Mouse (Mus musculus): ENCODE data around the gene Crim1. TPM values are rescaled to one million over a fixed set of nuclear protein-coding genes. Genes with fewer than 3 reads are reported as not detected.

The Crim1 gene
- 5.4 and 6.4 TPM in 2 replicates for polyA plus RNA-seq (2015; fragmentation: Nextera tagmentation; extraction: Ambion mirVana)

DNA sequence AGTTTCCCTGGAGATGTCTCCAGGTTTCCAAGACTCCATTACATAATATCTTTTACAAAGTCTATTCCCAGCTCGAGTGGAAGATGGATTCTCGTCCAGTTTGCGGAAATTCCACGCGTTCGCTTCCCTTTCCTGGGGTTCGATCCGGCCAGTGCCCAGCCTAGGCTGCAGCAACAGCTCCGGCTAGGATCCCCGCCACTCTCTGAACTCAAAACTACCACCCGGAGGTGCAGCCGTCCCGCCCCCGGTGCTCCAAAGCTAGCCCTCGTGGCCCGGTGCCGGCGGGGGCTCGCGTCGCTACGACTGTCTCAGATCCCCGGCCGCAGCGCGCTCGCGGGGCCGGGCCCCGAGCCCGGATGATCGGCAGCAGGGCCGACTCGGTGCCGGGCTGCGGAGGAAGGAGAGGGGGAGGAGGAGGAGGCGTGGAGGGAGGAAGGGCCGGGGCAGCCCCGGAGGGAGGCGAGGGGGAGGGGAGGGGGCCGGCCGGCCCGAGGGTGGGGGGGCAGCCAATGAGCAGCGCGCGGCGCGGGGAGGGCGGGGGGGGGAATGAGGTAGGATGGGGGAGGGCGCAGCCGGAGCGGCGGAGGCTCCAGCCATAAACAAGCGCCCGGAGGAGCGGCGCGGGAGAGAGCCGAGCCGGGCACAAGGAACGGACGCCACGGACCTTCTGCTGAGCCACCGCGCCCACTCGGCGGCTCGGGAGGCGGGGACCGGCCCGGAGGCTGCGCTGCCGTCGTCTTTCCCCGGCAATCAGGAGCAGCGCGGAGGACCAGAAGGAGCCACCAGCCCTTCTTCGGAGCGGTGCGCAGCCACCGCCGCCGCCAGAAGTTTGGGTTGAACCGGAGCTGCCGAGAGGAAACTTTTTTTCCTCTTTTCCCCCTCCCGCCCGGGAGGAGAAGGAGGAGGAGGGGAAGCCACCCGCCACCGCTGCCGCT, at the start of gene Crim1:
TSS of gene Crim1 (plus strand) at position 623 of the 935 bp plus-strand sequence.
- ATAC-seq = peak; percentile 82
- Histone ChIP-seq H3K9ac (replicated peaks) (peak within 1 kb of the TSS; percentile 83), H3K4me3 (replicated peaks) (peak within 1 kb of the TSS; percentile 90), H3K36me3 (no peaks in the 10 kb centered on the region), H3K9me3 (no peaks in the 10 kb centered on the region), H3K4me2 (replicated peaks) (peak within 1 kb of the TSS; percentile 84), H3K4me1 (replicated peaks) (peaks cover 46% of the 10 kb centered on the region), H3K27ac (peak within 1 kb of the TSS; percentile 91), H3K27me3 (peaks cover 9% of the 10 kb centered on the region)
- under 1% methylated on average over 68 of the region's 90 CpGs for WGBS

DNA sequence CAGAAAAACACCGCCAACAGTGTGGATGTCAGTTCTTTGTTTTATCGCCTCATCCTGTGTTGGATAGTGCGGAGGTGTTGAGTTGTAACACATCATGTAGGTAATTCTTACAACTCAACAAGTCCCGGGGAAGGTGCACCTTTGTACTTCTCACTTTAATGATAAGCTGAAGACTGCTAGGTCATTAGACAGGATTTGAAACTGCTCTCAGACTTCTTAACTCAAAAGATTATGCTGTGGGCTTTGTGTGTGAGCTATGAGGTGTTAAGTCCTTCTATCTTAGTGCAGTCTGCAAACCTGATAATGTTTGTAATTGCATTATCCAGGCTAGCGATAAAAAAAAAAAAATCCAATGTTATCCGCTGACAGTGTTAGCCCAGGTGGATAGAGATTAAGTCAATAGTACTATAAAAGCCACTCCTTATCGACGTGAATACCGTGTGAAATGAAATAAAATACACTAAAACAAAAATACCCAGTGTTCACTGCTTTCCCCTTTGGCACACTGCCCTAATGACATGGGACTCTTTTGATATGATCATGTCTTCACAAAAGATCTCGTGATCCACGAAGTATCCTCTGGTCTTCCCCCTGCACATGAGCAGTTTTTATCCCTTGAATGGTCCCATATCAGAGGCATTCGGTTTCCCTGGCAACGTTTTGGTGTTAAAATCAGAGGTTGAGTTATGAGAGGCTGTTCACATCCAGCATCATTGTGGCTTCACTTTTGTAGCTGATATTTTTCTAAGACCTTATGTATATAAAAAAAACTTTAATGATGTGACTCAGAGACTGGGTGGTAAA, 48.4 kb upstream of the Crim1 start:
- ATAC-seq = no peak
- Histone ChIP-seq H3K9me3 (no peaks in the 10 kb centered on the region), H3K9ac (replicated peaks) (no peak overlapping the region), H3K4me2 (replicated peaks) (no peak overlapping the region), H3K4me3 (replicated peaks) (no peak overlapping the region), H3K27ac (no peak overlapping the region), H3K4me1 (replicated peaks) (no peaks in the 10 kb centered on the region), H3K36me3 (no peaks in the 10 kb centered on the region), H3K27me3 (no peaks in the 10 kb centered on the region)
- WGBS = 71% methylated on average over 13 of the region's 13 CpGs

DNA sequence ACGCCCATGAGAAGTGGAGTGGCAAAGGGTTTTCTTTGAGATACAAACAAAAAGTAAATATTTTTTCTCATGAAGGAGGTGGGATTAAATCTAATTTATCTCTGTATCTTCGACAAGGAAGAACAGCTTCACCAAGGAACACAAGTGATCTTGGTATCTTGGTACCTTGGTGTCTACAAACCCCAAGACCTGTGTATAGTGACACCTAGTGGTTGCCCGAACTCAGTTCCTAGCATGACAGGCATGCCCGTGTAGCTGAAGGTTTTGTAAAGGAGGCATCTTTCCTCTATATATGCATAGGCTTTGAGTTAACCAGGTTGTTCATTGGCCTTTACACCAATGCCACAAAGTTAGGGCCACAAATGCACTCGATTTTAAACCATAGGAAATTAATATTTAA, 36.8 kb upstream of the Crim1 start:
- Histone ChIP-seq H3K36me3 (no peaks in the 10 kb centered on the region), H3K4me1 (replicated peaks) (no peaks in the 10 kb centered on the region), H3K9ac (replicated peaks) (no peak overlapping the region), H3K4me2 (replicated peaks) (no peak overlapping the region), H3K9me3 (no peaks in the 10 kb centered on the region), H3K4me3 (replicated peaks) (no peak overlapping the region), H3K27me3 (no peaks in the 10 kb centered on the region), H3K27ac (no peak overlapping the region)
- ATAC-seq = 0 out of 2 replicates have a peak, but pooled peaks have one; percentile 60
- WGBS = 34% methylated on average over 5 of the region's 5 CpGs

DNA sequence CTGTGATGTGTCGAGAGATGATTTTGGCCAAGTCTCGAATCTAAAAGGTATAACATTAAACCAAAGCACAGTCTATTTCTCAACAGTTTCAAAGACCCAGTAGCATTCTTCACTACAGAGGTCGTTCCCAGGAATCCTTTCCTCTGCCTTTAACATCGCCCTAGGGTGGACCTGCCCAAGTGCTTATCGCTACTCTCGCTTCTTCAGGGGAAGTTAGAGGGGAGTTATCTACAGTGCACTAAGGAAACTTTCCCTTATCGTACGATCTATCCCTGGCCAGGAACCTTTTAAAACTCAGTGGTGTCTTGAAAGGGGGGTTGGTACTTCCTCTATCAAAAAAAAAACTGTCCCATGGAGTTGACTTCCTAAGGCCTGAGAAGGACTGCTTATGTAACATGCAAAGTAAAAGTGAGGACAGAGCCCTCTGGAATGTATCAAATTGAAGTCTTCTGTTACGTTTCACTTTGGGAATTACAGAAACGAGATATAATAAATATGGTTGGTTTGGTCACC, 36.3 kb upstream of the Crim1 start:
- ATAC-seq = no peak
- Histone ChIP-seq H3K4me3 (replicated peaks) (no peak overlapping the region), H3K27me3 (no peaks in the 10 kb centered on the region)

DNA sequence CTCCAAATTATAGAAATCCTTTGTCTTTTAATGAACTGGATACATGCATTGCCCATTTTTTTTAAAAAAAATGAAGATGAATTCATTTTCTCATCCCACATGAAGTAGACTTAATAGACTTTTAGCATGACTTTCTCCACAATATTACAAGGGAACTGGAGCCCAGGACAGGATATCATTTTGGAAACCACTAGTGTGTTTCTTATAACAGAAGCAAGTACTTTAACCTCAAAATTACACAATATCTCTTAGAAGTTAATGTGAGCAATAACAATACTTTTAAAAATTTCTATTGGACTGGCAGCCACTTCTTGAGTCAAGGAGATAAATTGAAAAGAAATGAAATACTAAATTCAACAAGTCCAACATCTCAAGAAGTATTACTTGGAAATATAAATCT, 34.2 kb upstream of the Crim1 start:
- Histone ChIP-seq H3K4me2 (replicated peaks) (no peak overlapping the region), H3K27ac (no peak overlapping the region), H3K9ac (replicated peaks) (no peak overlapping the region), H3K4me1 (replicated peaks) (no peaks in the 10 kb centered on the region), H3K9me3 (no peaks in the 10 kb centered on the region), H3K4me3 (replicated peaks) (no peak overlapping the region), H3K36me3 (no peaks in the 10 kb centered on the region), H3K27me3 (no peaks in the 10 kb centered on the region)
- no peak for ATAC-seq

More for the DNA sequence above, 36.3 kb upstream of the Crim1 start:
- WGBS = 88% methylated on average over 10 of the region's 10 CpGs
- Histone ChIP-seq H3K36me3 (no peaks in the 10 kb centered on the region), H3K4me1 (replicated peaks) (no peaks in the 10 kb centered on the region), H3K9me3 (no peaks in the 10 kb centered on the region), H3K9ac (replicated peaks) (no peak overlapping the region), H3K27ac (no peak overlapping the region), H3K4me2 (replicated peaks) (no peak overlapping the region)

DNA sequence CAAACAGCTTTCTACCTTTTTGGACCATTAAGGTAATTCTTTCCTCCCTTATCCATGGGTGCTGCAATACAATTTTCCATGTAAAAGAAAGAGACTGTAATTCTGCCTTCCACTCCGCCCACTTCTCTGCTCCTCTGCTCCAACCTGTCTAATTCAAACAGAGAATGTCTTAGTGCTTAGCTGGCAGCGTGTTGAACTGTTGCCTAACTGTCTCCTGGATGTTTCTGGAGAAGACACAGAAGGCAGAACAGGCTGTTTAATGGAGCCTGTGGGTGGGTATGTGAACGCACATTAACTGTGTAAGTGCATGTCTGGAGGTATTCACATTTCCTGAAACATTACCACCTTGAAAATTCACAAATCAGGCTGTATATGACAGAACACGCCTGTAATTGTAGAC, 33.5 kb upstream of the Crim1 start:
- H3K36me3 ChIP-seq = no peaks in the 10 kb centered on the region
- no peaks in the 10 kb centered on the region for H3K4me1 ChIP-seq (replicated peaks)
- H3K4me2 ChIP-seq (replicated peaks) = no peak overlapping the region
- no peaks in the 10 kb centered on the region for H3K27me3 ChIP-seq
- 86% methylated on average over 4 of the region's 4 CpGs for WGBS
- H3K9me3 ChIP-seq = no peaks in the 10 kb centered on the region
- ATAC-seq = no peak
- H3K9ac ChIP-seq (replicated peaks) = no peak overlapping the region
- no peak overlapping the region for H3K4me3 ChIP-seq (replicated peaks)
- no peak overlapping the region for H3K27ac ChIP-seq

DNA sequence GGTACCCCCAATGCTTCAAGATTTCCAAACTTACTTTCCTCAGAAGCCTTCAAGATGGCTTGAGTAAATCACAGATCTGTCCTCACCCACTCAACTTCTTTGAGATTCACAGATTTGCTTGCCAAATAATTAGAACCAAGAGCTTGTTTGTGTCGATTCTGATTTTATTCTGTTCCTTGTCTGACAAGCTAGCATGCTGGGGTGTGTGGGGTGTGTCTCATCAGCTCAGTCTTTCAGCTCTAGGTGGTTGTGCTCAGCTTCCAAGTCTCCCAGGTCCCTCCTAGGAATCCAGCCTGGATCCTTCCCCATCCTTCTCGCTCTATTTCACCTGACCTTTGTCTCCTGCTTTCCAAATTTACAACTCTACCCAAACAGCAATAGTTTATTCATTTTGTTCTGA, 27.7 kb upstream of the Crim1 start:
- WGBS = 82% methylated on average over 2 of the region's 2 CpGs
- Histone ChIP-seq H3K4me1 (replicated peaks) (no peaks in the 10 kb centered on the region), H3K9ac (replicated peaks) (no peak overlapping the region)

DNA sequence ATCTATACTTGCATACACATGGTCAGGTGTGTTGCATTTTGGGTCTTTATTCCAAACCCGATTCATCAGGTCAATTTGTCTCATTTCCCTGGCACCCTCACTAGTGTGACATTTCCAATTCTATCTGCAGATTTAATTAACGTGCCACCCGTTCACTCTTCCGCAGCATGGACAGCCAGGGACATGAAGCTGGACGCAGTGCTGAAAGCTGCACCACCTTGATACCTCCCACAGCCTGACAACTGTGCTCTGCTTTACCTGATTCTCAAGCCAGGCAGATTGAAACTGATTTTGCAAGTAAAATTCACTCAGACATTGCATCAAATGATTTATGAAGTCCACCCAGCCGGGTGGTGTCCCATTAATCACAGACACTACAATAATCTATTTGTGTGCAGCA, 19.3 kb upstream of the Crim1 start:
- Histone ChIP-seq H3K9ac (replicated peaks) (no peak overlapping the region), H3K36me3 (no peaks in the 10 kb centered on the region), H3K4me2 (replicated peaks) (no peak overlapping the region), H3K27ac (no peak overlapping the region), H3K27me3 (no peaks in the 10 kb centered on the region), H3K4me3 (replicated peaks) (no peak overlapping the region), H3K9me3 (no peaks in the 10 kb centered on the region), H3K4me1 (replicated peaks) (no peaks in the 10 kb centered on the region)
- ATAC-seq = no peak
- WGBS = 90% methylated on average over 6 of the region's 6 CpGs

More for the DNA sequence above, 27.7 kb upstream of the Crim1 start:
- ATAC-seq = no peak
- H3K27ac ChIP-seq = no peak overlapping the region
- no peaks in the 10 kb centered on the region for H3K9me3 ChIP-seq
- no peak overlapping the region for H3K4me3 ChIP-seq (replicated peaks)
- no peak overlapping the region for H3K4me2 ChIP-seq (replicated peaks)
- no peaks in the 10 kb centered on the region for H3K36me3 ChIP-seq
- H3K27me3 ChIP-seq = no peaks in the 10 kb centered on the region

DNA sequence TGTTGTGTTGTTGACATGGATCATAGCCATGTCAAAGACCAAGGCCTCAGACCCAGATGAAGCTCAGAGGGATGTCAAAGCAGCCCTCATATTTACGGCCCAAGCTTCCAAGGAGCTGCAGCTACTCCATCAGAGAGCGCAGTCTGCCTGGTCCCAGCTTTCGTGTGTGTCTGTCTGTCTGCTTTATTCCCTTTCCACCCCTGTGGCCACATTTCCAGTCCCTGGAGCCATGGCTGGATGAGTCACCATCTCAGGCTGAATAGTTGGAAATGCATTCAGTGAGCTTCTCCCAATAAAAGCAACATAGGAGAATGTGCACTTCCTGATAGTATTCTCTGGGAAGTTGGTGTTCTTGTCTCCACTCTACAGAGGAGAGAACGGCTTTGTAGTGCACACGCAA, 3.9 kb upstream of the Crim1 start:
- no peak overlapping the region for H3K4me2 ChIP-seq (replicated peaks)
- no peak overlapping the region for H3K9ac ChIP-seq (replicated peaks)
- no peak overlapping the region for H3K4me3 ChIP-seq (replicated peaks)
- H3K27me3 ChIP-seq = peaks cover 9% of the 10 kb centered on the region
- ATAC-seq = no peak
- no peaks in the 10 kb centered on the region for H3K9me3 ChIP-seq
- no peaks in the 10 kb centered on the region for H3K36me3 ChIP-seq
- no peak overlapping the region for H3K27ac ChIP-seq
- WGBS = 93% methylated on average over 5 of the region's 5 CpGs
- H3K4me1 ChIP-seq (replicated peaks) = peaks cover 12% of the 10 kb centered on the region; the same call in 1 of the 2 replicates

DNA sequence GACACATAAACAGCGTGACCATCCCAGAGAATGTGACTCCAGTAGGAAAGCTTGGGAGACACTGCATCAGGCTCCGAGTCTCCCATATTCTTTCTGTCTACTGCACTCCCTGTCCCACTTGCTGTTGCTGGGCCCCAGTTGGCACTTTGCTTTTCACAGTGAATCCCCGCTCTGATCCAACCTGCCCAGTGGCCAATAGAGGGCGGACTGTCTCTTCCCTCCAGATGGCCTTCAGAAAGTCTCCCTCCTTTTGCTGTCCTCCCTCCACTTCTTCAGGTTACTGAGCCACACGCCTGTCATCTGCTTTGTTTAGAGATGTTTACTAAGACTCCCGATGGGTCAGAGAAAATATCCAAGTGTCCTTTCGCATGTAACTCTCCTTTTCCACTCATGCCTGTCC, 2.9 kb upstream of the Crim1 start:
- H3K27ac ChIP-seq = no peak overlapping the region
- WGBS = 21% methylated on average over 7 of the region's 7 CpGs

DNA sequence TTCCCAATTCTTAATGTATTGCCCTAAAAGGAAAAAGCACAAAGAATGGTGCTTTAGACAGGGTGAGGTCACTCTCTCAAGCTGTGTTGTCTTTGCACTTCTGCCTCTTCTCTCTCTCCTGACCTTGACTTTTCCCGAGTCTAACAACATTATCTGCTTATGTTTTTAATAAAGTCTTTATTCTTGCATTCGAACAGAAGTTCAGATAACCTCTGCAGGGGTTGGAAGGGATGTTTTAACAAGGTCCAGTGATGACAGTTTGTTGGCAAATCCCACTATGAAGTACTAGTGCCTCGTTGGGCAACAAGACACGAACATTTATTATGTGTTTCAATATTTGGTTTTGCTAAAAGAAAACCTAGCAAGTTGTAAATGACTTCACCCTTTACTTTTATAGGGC, 1.9 kb upstream of the Crim1 start:
- no peaks in the 10 kb centered on the region for H3K9me3 ChIP-seq
- H3K27me3 ChIP-seq = peaks cover 9% of the 10 kb centered on the region
- ATAC-seq = no peak
- H3K36me3 ChIP-seq = no peaks in the 10 kb centered on the region
- H3K9ac ChIP-seq (replicated peaks) = no peak overlapping the region
- 78% methylated on average over 4 of the region's 4 CpGs for WGBS
- H3K4me1 ChIP-seq (replicated peaks) = peaks cover 31% of the 10 kb centered on the region
- H3K4me3 ChIP-seq (replicated peaks) = no peak overlapping the region
- H3K4me2 ChIP-seq (replicated peaks) = no peak overlapping the region
- H3K27ac ChIP-seq = no peak overlapping the region

More for the DNA sequence above, 2.9 kb upstream of the Crim1 start:
- Histone ChIP-seq H3K9ac (replicated peaks) (no peak overlapping the region), H3K36me3 (no peaks in the 10 kb centered on the region), H3K27me3 (peaks cover 9% of the 10 kb centered on the region), H3K4me3 (replicated peaks) (no peak overlapping the region), H3K4me1 (replicated peaks) (peaks cover 21% of the 10 kb centered on the region), H3K4me2 (replicated peaks) (no peak overlapping the region), H3K9me3 (no peaks in the 10 kb centered on the region)
- no peak for ATAC-seq

DNA sequence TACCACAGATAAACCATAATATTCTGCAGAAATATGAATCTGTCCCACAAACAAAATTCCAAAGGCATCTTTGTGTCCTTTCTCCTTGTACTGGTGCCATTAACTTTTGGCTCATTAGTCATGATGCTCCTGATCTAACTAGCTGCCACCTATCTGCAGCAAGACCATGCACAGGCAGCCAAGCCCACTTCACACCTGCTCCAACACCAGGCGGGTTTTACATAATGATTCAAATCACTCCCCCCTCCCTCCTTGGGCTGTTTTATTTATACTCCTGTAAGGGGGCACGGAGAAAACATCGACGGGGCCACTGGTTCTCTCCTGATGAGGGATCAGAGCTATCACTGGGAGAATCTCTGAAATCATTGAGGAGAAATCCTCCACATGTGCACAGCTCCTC, 1.2 kb upstream of the Crim1 start:
- Histone ChIP-seq H3K4me2 (replicated peaks) (peak overlapping the region; percentile 84), H3K4me3 (replicated peaks) (peak overlapping the region; percentile 90), H3K36me3 (no peaks in the 10 kb centered on the region), H3K4me1 (replicated peaks) (peaks cover 37% of the 10 kb centered on the region), H3K27me3 (peaks cover 9% of the 10 kb centered on the region), H3K9me3 (no peaks in the 10 kb centered on the region), H3K9ac (replicated peaks) (peak overlapping the region; percentile 83; the same call in 1 of the 2 replicates), H3K27ac (no peak overlapping the region)
- 16% methylated on average over 4 of the region's 4 CpGs for WGBS
- no peak for ATAC-seq

All from midbrain, embryonic 13.5 days (tissue).